Mouse (Mus musculus): ENCODE data around the gene Tdrd9.

The Tdrd9 gene

DNA sequence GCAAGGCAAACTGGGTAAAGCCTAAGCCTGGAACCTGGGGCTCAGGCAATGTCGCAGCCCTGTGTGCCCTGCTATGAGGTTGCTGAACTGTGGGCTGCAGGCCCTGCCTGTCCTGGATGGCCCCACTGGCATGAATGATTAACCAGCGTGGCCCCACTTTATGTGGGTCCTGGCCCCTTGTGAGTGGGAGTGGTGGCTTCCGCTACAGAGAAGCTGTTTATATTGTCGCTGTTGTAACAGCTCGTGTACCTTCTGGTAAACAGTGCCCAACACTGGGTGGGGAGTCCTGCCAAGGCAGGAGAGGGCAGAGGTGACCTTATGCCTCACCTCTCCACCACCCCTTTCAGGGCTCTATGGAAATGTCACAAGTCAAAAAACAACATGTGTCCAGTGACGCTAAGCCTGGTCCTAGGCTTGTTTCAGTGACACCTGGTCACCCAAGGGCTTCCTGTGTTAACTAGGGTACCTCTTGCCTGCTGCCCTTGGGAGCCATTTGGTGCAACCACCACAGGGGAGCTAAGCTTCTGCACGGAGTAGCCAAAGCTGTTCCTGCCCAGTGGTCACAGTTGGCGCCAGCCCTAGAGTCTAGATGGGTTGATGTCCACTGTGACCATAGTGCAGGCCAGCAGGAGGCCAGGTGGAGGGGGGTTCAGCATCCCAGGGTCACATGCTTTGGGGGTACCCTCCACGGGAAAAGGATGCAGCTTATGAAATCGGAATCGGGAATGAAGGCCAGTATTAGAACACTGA lies 137.5 kb downstream of the Tdrd9 start:
- no peak for DNase-seq

DNA sequence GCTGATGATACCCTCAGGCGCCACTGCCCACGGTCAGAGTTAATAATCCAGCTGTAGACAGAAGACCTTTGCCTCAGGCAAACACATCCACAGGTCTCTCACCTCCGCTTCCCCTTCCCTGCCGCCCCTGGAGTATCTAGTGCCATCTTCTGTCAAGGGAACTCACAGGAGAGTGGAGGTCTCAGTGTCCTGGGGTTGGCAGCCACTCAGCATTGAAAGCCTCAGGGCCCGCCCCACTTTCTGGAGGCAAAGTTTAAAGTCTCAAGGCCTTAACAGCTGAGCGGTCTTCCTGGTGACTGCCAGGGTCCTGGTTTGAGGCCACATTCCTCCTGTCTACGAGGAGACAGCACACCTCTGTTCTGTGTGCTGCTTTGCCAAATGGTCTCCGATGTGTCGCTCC lies 138.3 kb downstream of the Tdrd9 start:
- no peak for DNase-seq

DNA sequence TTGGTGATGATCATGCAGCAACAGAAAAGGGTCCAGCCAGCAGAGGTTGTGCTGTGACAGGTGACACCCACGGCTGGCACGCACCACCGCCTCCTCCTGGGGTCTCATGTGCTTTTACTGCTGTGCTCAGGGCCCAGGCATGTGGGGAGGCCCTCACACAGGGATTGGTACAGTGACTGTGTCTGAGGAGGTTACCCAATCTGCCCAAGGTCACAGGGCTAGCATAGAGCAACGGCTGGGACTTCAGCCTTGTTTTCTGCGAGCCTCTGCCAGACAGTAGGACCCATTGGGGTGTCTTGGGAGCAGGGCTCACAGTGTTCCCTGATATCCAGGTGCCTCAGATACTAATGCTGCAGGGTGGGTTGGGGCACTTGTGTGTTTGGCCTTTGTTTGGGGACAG lies 140.0 kb downstream of the Tdrd9 start:
- DNase-seq, result no peak

DNA sequence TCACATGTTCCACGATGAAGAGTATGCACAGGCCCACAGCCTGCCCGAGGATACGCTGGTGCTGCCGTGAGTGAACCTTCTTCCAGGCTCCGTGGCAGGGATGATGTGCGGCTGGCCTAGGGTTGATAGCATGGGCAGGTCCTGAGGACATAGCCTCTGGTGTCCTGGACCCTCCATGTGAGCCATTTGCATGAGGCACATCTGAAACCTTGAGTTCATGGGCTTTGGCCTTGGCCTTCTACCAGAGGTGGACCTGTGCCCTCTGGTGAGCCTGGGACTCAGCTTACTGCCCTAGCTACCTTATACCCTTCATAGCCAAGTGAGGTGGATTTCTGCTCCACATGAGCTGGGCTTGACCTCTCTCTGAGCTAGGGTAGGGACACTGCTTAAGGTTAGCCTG lies 140.9 kb downstream of the Tdrd9 start:
- DNase-seq, result no peak

DNA sequence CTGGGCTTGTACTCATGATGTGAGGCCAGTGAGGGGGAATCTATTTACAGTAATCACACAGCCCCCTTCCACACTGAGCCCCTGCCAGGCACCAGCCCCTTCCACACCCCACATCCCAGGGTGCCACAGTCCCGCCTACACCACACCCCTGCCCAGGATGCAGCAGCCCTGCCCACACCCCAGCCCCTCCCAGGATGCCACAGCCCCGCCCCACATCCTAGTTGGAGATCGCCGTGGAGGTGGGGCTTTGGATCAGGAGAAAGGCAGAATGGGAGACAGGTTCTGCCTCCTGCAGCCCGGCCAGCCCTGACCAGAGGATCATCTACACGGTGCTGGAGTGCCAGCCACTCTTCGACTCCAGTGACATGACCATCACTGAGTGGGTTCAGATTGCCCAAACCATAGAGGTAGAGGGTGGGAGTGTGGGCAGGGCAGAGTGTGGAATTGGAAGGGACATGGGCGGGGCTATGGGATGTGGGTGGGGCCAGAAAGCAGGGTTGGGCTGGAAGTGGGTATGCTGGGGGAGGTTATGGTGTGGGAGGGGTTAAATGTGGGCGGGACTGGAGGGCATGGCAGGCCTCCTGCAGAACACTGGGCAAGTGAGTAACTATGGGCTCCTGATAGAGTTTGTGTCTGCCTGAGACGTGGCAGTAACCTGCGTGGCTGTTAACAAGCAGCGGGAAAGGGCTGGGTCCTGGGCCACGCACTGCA lies 141.5 kb downstream of the Tdrd9 start:
- DNase-seq, result no peak

DNA sequence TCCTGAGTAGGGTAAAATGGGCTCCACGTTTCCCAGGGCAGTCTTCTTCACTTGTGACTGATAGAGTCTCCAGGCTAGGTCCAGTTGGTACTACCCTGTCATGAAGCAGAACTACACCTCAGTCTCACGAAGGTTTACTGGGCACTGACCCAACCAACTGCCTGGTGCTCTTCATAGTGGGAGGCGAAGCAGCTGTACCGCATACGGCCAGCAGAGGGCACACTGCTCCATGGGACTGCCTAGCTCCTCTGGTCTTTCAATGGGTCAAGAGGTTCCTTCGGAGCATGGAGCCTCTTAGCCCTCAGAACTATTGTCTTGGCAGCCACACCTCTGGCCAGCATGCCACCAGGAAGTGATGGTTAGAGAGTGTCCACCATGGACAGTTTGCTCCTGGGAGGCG lies 142.4 kb downstream of the Tdrd9 start:
- peak; percentile 83 to 89 for DNase-seq

DNA sequence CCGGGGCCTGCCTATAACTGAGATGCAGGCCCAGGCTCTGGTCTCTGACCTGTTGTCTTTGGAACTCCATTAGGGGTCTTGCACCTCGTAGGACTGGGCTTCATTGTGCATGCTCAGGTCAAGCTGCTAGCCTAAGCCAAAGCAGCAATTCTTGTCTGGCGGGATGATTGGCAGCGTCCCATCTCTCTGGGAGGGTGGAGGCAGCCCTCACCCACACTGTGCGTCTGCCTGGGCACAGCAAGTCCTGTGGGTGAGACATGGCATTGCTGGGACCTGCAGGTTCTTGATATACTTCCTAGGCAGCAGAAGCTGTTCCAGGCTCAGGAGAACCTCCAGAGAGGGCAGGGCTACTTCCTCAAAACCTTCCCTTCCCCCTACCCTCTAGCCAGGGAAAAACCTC lies 145.6 kb downstream of the Tdrd9 start:
- no peak for DNase-seq

DNA sequence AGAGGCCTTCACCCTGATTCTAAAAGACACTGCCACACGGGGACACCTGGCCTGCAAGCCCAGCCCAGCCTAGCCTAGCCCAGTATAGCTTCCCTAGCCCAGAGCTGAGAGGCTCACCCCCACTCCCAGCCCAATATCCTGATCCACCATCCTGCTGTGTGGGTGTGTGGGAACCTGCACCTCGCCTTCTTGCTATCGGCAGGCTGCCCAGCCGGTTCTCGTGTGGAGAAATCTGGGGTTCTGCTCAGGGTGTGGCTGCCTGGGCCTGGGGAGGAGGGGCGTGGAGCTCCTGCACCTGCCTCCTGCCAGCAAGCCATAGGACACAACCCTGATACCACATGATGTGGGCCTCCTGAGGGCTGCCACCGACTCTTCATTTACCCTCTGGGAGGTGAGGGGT lies 146.3 kb downstream of the Tdrd9 start:
- no peak for DNase-seq
